Mouse (Mus musculus) WW6 (cell line): ENCODE data around the gene Snrnp27.

Experiments used
- DNase-seq: peaks from one replicate; pipeline ENCODE4 v3.0.0-alpha.2; 2013; ENCODE audit warnings: low read depth, low spot score

The Snrnp27 gene

DNA sequence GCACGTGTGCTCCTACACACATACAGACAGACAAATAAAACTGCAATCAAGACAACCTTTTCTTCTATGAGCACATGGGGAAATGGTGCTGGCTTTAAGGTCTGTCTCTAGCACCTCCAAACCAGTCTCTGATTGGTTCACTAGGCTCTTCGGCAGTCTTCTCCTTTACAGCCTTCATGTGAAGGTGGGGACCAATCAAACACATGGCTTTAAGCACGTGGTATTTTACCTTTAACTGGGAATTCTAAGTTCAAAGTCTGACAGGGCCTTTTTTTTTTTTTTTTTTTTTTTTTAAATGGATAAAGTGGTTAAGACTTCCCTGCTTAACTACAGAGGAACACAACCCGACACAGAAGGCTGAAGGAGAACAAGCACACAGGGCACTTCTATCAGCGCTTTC lies 19.2 kb downstream of the Snrnp27 start:
- DNase-seq, result no peak

DNA sequence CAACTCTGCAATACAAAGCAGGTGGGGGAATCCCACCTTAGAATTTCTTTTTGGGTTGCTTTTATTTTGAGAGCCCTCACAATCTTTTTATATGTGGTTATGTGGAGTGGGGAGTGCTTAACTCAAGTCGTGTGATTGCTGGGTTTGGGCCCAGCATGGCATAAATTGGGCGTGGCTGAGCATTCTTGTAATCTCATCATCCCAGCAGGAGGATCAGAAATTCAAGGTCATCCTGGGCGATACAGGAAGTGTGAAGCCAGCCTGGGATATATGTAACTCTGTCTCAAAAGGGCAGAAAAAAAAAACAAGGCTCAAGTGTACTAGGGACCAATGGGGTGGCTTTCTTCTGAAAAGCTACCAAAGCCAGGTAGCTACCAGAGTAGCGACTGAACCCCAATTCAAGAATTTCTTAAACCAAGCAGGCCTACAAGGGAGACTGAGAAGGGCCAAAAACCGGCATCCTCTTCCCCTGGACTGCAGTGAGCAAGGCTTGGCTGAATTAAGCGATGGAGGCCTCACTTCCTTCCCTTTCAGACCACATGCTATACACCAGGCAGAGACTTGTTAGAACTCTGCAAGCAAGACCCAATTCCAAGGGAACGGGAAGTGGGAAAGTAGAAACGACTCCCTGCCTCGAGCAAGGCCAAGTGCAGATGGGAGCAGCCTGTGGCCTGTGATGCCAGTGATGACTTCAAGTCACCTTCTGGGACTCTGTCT lies 24.0 kb downstream of the Snrnp27 start:
- DNase-seq, result no peak

DNA sequence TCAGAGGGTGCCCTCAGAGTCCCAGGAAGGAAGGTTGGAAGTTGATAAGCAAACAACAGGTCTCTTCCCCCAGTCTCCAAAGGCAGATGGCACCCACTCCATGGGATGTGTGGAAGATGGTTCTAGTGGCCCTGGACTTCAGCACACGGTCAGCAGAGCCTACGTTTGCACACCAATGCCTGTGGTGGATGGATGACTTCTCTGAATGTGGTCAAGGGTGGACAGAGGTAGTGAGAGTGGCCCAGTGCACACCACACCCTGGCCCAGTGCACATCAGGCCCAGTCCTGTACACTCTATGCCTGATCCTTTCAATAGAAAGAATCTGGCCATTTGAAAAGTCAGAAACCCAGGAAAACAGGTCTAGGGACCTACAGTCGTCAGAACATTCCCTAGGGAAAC lies 25.8 kb downstream of the Snrnp27 start:
- DNase-seq, result no peak

DNA sequence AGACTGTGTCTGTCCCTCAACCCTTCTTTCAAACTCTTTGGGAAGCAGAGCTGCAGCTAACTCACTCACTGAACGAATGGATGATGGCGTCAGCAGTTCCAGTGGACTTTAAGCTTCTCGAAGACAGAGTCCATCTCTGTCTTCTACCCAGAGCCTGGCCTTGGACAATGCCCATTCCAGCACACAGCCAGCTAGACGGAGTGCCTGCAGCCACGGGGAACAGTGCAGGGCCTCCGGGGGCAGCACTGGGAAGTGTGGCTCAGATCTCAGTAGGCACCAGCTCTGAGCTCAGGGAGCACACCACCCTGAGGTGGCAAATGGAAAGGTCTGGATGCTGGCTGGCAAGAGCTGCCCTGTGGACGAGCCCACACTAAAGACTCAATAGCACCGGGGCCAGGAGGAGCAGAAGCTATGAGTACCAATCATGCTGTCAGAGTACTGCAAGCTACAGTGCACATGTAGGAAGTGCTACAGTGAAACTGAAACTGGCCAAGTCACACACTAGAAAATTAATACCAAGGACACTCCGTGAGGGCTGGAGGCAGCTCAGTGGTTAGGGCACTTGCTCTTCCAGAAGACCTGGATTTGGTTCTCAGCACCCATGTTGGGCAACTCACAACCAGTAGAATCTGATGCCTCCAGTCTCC lies 29.9 kb downstream of the Snrnp27 start:
- no peak for DNase-seq

DNA sequence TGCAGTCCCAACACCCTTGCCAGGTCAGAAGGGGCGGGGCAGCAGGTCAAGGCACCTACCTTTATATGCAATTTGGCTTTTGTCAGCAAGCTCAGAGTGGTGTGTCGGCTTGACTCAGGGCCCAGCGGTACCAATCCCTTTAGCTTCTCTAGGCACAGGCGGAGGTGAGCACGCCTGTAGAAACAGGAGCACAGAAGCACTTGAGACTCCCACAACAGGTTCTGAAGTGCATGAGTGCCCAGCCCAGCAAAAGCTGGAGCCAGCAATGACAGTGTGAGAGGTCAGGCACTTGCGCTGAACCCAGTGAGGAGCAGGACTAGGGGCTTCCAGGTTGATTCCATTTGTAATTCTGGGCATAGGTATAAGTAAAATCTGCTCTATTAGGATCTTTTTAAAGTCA lies 31.3 kb downstream of the Snrnp27 start:
- no peak for DNase-seq

DNA sequence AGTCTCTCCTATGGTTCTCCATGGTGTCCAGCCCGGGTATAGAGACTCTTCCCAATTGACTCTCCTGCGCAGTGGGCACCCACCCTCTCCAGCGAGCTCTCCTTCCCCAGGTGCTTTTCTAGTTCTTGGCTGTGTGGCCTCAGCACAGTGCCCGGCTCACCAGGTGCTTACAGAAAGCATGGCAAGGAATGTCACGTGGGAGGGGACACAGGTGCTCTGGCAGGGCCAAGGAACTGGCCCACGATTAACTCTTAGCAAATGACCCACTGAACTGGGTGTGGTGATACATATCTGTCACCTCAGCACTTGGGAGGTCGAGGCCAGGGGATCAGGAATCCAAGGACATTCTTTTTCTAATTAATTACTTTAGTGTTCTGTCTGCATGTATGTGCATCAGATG lies 38.2 kb downstream of the Snrnp27 start:
- DNase-seq, result no peak

DNA sequence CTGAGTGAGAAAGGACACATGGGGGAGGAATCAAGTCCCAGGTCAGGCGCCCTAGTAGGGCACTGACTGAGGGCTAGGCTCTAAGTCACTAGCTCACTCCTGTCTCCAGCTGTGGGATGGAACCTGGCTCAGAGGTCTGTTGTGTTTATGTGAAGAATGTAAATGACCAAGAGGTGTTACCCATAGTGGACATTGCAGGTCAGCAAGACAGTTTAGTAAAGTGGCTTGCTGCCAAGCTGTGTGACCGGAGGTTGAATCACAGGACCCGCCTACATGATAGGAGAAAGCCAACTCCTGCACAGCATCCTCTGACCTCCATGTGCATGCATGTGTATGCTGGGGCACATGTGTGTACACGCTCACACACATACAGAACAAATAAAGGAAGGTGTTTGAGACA lies 38.8 kb downstream of the Snrnp27 start:
- DNase-seq, result no peak

DNA sequence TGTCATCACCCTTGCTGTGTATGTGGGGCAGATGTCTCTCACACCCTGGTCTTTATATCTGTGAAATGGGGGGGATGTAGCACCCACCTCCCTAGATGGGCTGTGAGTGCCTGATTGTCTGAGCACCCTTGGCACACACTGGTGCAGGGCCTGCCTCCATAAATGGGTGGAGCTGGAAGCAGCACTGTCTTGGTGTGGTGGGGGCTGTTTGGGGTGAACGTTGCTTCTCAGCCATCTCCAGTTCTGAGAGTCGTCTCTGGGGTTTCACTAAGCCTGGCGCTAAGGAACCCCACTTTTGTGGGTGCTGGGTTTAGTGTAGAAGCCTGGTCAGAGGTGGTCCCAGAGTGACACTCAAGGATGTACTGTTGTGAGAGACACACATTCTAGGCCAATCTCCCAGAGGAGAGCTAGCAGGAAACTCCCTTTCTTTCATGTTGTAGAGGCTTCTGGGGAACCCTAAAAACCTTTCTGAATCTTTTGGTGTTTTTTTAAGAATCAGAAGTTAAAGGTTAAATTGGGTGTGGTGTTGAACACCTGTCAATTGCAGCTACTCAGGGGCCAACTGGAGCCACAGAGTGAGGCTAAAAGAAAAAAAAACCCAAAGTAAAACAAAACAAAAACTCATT lies 39.4 kb downstream of the Snrnp27 start:
- no peak for DNase-seq

DNA sequence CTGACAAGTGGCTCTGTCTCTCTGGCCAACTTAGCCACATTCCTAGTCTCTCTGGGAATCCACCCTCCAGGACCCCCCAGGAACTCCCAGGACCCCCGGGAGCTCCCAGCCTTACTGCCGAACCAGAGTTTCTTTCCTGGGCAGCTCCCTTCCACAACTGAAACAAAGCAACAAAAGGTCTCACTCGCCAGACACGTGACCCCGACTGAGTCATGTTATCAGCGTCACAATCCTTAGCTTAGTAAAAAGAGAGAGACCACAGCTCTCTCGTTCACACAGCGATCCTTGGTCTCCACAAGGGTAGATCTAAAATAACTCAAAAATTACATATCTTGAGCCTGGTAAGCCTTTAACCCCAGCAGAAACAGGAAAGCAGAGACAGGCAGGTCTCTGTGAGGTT lies 42.6 kb downstream of the Snrnp27 start:
- no peak for DNase-seq

DNA sequence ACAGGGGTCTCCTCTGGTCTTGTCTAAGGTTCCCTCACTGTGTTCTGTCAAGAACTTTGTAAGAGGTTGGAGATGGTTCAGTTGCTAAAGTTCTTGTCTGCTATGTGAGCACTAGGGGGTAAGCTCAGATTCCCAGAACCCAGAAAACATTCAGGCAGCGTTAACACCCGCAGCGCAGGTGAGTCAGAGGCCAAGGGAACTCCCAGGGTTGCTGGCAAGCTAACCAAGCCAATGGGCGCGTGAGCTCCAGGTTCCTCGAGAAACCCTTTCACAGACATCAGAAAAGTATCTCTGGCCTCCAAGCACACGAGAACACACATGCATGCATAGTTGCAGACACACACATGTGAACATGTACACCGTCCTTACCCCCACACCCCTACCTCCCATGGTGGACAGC lies 43.5 kb downstream of the Snrnp27 start:
- DNase-seq, result no peak

DNA sequence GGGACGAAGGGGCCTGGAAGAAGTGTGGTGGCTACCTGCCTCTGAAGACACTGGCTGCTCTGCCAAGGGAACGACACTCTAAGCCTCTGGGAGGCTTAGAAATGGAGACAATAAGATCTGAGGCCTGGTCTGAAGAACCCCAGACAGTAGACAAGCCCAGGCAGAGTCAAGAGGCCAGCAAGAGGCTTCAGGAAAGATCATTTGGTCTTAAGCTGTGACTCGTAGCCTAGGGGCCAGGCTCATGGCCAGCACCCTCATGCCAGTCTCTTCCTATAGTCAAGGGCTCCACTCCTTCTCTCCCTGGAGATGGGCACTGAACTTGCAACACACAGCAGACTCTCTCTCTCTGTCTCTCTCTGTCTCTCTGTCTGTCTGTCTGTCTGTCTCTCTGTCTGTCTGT lies 44.2 kb downstream of the Snrnp27 start:
- no peak for DNase-seq

DNA sequence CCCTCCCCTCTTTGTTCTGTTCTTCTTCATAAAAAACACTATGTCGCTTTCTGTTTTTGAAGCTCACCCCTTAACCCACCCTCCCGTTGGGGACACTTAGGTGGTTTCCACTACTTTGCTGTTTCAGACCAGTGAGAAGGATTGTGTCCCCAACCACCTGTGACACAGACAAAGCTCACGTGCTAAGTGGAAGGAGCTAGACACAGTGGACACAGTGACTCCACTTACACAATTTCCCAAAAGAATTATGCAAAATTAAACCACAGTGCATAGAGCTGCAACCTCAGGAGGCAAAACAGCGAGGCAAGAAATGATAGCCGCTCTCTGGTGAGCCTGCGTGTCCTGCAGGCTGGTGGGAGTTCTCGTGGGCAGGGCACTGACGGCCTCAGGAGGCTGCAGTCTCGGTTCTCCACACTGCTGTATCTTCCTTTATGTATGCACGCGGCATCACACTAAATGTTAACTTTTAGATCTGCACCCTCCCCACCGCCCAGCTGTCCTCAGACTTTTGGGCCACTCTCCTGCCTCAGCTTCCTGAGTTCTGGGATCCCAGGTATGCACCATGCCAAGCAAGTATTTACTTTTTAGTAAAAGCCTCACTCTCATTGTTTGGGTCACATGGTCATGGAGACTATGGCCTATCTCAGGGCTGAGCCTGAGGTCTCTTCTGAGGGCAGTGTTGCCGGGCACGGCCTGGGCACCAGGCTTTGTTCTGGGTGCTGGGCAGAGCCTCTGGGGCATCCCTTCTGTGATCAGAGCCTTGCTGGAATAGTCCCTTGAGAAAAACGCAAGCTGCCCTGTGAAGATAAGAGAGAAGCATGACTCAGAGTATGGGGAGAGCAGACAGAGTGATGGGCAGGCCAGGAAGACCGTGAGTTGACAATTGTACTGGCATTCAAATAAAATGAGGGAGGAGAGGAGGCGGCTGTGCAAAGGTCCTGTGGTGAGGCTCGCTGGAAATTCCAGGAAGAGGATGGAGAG lies 44.9 kb downstream of the Snrnp27 start:
- DNase-seq, result no peak

DNA sequence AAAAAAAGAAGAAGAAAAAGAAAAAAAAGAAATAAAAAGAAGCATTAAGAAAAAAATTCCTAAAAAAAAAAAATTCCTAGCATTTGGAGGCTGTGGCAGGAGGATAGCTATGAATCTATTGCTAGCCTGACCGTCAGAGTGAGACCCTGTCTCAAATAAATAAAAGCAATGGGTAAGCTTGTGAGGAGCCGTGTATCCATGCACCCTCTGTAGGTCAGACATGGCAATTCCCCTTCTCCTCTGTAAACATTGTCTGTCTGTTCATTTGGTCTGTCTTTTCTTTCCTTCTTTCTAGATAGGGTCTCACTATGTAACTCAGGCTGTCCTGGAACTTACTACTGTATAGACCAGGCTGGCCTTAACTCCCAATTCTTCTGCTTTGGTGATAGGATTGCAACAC lies 45.9 kb downstream of the Snrnp27 start:
- no peak for DNase-seq

DNA sequence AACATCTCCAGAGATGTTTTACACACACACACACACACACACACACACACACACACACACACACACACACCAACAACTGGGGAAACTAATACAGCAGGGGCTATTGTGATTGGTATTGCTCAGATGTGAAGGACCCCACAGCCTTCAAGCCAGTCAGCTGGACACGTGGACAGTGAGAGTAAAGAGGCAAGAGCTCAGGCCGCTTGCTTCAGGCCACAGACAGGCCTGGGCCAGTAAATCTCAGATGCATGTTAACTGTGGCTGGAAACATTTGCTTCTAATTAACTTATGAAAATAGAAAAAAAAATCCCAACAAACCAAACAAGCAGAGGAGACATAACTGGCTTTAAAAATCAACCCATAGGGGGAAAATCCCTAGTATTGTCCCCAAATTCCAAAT lies 46.5 kb downstream of the Snrnp27 start:
- DNase-seq, result no peak

DNA sequence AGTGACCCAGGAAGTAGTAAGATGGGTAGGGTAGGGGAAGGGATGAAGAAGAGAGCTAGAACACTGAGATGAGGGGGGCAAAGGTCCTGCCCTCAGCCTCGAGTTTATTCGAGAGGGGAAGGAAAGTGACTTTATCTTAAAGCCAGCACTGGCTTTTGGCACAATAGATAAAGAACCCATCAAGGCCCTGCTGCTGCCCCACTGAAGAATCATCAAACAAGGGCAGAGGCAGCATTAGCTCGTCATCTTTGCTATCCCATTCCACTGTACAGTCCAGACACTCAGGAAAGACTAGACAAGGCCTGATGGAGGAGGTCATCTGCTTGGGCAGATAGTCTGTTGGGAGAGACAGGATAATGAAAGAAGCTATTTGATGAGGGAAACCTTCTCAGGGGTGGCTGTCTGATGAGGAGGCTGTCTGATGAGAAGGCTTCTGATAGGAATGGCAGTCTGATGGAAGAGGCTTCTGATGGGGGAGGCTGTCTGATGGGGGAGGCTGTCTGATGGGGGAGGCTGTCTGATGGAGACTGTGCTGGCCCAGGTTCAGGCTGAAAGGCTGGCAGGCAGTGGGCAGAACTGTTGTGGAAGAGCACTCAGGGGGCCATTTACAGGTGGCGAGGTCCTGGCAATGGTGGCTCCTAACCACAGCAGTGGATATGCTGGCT lies 47.0 kb downstream of the Snrnp27 start:
- no peak for DNase-seq

DNA sequence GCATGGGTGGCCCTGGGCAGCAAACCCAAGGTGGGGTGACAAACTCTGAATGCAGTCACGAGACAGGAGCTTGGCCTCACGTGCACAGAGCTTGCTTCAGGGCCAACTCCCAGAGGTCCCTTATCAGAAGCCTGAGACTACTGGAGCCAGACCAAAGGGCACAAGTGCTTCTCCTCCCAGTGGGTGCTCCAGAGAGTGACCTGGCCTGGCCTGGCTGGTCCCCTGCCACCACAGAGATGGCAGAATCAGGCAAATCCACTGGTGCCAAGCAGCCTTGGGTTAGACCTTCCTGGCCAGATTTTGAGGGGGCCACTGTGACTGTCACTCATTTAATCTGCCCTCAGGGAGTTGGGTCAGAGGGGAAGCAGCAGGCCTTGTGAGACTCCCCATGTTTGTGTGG lies 47.8 kb downstream of the Snrnp27 start:
- no peak for DNase-seq

DNA sequence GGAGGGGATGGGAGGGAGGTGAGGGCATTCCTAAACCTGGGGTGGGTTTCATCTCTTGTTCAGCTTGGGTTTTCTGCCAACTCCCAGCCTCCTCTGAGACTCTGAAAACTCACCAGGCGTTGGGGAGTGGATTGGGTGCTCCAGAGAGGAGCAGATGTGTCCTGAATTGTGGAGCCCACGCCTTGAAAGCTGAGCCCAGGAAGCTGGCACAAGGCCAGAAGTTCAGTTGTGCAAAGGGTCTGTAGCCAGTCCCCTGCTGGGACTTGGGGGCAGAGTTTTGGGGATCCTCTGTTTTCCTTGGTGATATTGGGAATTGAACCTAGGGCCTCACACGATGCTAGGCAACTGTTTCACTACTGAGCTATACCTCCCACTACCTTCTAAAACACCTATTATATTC lies 54.2 kb downstream of the Snrnp27 start:
- no peak for DNase-seq

DNA sequence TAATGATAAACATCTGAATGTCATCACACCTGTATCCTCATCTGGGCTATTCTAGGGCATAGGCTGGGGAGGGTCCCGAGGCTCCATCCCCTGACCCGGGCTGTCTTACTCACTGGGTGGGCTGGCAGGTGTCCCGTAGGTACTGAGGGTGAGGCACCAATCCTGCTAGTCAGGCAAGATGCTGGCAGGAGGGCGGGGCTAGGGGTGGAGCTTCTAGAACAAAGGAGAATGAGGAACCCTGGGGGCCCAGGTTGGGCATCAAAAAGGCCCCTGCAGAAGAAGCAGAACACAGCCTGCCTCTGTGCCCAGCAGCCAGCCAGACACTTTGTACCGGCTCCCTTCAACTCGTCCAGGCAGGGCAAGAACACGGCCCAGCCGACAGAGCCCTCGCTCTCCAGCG lies 56.4 kb downstream of the Snrnp27 start, which contains the start of gene Asprv1:
Gene Asprv1 (plus strand): TSS at position 219 of the 400 bp plus-strand sequence.
- DNase-seq, result no peak
